Mouse (Mus musculus) lung, postnatal 4 days (tissue): ENCODE results near the gene Mrgprb2.

Experiments used
- DNase-seq, 2 experiments: peaks; one replicate each; pipeline ENCODE4 v3.0.0; 2021

Mrgprb2 gene

GRCm38 (mm10) chr7:48557986-48558385 lies at the start of gene Mrgprb2:
Gene Mrgprb2 (minus strand): TSS chr7:48558086.
- no peak for DNase-seq
